Mouse (Mus musculus): ENCODE measurements around the gene Tnfrsf11a.

Gene Tnfrsf11a

GRCm38 (mm10) chr1:105829171-105829570, 48.7 kb downstream of the Tnfrsf11a start:
- peak; percentile 12 for DNase-seq

DNA sequence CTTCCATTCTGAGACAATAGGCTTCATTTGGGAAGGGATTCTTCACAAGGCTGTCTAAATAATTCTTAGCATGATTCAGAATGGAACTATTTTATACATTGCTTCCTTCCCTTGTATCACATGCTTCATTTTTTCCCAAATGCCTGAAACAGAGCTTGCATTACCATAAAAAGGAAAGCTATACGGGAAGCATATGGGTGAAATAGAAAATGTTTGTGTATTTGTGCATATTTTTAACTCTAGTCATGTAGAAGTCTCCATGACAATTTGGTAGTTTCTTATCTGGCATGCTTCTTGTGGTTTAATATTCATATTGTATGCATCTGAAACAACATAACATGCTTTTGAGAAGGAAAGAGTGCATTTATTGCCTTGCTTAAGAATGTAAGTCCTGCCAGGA, 52.3 kb downstream of the Tnfrsf11a start:
- no peak for DNase-seq

- DNase-seq = no peak
These were observed 62.4 kb downstream of the Tnfrsf11a start for GRCm38 (mm10) chr1:105842950-105843349.

GRCm38 (mm10) chr1:105843386-105843785, 62.9 kb downstream of the Tnfrsf11a start:
- DNase-seq = no peak

- DNase-seq = no peak
These were observed 63.3 kb downstream of the Tnfrsf11a start for GRCm38 (mm10) chr1:105843856-105844255.

GRCm38 (mm10) chr1:105844341-105845006, 64.0 kb downstream of the Tnfrsf11a start:
- peak; percentile 87 for DNase-seq

- no peak for DNase-seq
These were observed 65.9 kb downstream of the Tnfrsf11a start for GRCm38 (mm10) chr1:105846431-105846830.

GRCm38 (mm10) chr1:105848806-105849205, 68.3 kb downstream of the Tnfrsf11a start:
- DNase-seq = peak; percentile 78

DNA sequence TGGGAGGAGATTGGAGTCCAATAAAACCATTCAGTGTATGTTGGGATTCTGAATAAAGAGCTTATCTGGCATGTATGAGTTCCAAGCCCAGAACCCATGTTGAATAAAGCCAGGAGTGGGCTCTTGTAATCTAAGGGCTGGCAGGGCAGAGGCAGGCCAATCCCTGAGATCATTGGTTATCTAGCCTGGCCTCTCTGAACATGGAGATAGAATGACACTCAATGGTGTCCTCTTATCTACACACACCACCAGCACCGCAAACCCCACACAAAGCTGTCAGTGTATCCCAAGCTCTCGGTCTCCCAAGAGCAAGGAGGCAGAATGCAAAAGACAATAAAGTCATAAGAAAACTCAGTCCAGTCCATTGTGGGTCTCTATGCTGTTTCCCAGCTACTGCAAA, 70.8 kb downstream of the Tnfrsf11a start:
- peak; percentile 15 for DNase-seq

DNA sequence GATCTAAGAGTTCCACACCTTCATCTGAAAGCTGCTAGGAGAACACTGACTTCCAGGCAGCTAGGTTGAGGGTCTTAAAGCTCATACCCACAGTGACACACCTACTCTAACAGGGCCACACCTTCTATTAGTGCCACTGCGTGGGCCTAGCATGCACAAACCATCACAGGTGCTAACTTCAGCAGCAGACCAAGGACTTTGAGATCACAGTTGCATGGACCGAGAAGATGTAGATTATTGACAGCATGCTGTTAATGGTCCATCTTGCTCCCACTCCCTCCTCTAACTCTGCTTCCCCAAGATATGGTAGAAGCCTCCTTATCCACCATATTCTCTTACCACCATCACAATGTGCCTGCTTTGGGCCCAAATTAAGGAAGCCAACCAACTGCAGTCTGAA, 79.2 kb downstream of the Tnfrsf11a start:
- DNase-seq = peak; percentile 66

DNA sequence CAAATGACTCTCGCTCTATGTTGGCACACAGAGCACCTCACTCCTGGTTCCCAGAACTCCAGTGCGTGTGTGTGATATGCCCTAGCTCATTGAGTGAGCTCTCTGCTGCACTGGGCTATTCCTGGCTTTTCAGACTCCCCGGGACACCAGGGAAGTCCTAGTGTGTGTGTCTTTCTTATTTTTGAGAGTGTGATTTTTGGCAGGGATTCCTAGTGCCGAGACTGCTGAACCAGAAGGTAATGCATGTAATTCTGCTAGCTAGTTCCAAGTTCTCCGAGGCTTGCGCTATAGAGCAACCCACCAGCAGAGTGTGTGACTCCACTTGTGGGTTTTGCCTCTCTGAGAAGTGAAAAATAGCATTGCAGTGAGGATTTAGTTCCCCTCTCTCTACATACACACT, 96.1 kb downstream of the Tnfrsf11a start:
- peak; percentile 60 for DNase-seq

GRCm38 (mm10) chr1:105877808-105878207, 97.3 kb downstream of the Tnfrsf11a start:
- DNase-seq = peak; percentile 31

GRCm38 (mm10) chr1:105878416-105878815, 97.9 kb downstream of the Tnfrsf11a start:
- DNase-seq = peak; percentile 84

DNA sequence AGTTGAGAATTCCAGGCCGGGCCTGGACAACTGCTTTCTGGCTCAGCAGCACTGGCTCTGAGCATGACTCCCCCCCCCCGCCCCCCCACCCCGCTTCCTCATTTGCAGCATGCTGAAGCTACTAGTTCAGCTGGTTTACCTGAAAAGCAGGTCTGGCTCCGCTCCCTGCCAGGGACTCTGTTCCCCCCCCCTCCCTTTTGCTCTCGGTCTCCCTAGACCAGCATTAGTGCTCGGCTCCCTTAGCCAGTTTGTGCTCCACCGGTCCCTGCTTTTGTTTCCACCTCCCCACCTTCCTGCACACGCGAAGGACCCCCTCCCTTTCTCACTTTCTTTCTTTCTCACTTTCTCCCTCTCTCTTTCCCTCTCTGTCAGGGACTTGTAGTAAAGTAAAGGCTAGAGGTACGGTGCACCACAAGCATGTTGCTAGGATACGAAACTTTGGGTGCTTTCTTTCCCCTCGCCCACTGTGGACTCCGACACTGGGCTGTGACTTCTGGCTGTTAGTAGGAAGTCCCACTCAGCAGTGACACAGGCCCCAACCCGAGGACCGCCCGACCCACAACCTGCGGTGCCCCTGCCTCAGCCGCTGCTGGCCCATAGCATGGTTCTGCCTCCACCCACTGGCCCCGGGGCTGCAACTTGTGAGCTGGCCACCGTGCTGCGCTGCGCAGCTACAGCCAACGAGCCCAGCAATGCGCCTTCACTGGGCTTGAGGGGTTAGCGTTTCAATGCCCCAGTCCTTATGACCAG, 100.2 kb downstream of the Tnfrsf11a start:
- peak; percentile 83 for DNase-seq

DNA sequence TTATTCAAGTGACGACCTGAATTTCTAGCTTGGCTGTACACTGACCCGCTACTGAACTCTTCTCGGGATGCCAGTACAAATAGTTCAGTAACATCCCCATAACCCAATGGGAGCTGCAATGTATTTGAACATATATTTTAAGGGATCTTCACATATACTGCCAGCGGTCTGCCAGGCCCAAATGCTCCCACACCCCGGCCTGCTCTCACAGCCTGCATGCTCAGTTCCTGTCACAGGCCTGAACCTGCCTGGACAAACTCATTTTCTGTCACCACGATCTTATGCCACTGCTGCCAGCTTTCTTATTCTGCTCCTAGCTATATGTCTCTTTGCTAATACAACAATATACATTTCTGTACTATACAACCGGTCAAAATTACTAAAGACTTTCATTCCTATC, 100.9 kb downstream of the Tnfrsf11a start:
- no peak for DNase-seq

DNA sequence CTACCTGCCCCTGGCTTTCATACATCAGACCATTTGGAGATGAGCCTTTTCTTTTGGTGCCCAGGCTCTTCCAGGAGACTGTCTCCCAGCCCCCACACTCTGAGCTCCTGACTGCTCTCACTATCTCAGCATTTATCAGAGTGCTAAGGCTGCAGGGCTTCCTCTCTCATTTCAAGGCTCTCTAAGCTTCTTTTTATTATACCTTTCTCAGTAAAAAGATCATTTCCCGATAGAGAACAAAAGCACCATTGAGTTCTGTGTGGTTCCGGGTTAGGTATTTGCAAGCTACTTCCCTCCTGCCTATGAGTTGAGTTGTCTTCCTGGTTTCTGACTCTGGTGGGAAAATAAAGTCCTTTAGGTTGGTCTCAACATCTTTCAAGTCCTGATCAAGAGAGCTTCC, 103.0 kb downstream of the Tnfrsf11a start:
- no peak for DNase-seq

GRCm38 (mm10) chr1:105885101-105885500, 104.6 kb downstream of the Tnfrsf11a start:
- no peak for DNase-seq

DNA sequence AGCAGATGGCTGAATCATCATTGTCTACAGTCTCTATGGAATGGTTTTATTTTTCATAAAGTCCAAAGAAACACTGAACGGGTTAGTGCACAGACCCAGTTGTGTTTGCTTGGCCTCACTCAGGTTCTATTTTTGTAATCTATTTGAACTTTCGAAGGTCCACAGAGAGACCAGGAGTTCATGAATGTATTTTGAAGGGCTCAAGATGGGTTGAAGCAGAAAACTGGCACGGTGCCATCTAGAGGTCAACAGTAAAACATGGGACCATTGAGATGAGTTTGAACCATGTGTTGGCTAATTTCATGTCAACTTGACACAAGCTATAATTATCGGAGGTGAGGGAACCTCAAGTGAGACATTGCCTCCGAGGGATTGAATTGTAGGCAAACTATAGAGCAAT, 105.1 kb downstream of the Tnfrsf11a start:
- DNase-seq = no peak

DNA sequence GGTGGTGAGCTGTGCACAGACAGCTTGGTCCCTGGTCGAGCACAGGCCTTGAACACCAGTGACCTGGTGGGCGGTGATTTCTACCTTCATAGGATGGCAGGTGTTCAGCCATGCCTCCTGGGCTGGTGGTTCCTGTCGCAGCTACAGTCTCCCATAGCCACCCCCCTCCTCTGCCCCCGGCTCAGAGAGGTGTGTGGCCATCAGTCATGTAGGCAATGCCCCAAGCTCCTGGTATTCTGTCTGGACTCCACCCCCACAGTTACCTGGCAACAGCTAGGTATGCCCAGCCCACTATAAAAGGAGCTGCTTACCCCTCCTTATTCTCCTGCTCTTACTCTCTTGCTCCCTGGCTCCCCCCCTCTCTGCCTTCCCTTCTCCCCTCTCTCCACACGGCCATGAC, 105.8 kb downstream of the Tnfrsf11a start:
- no peak for DNase-seq

GRCm38 (mm10) chr1:105891032-105891725, 110.7 kb downstream of the Tnfrsf11a start:
- DNase-seq = peak; percentile 97

- no peak for DNase-seq
These were observed 114.5 kb downstream of the Tnfrsf11a start for GRCm38 (mm10) chr1:105895019-105895418.
